Mouse (Mus musculus) kidney, adult 8-10 months (tissue): Measurements from ENCODE around the gene Pus7l.

Source experiments
- DNase-seq, 2 experiments: peaks; one replicate each; pipeline ENCODE4 v3.0.0; 2022

Gene Pus7l

DNA sequence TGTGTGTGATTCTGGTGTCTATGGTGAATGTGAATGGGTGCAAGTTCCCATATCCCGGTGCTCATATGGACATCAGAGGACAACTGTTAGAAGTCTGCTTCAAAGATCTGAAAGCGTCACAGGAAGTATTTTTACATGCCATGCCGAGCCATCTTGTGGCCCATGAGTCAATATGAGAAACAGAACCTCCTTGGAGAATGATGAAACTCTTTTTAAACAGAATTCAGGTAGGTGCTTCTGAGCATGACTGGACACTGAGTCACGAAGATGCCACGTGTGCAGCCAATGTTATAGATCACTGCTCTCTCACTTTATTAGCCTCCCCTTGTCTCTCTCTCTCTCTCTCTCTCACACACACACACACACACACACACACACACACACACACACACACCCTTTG lies 67.4 kb downstream of the Pus7l start:
- no peak for DNase-seq
